ENCODE assay signal across 8 mouse cellular contexts in the genomic region with DNA sequence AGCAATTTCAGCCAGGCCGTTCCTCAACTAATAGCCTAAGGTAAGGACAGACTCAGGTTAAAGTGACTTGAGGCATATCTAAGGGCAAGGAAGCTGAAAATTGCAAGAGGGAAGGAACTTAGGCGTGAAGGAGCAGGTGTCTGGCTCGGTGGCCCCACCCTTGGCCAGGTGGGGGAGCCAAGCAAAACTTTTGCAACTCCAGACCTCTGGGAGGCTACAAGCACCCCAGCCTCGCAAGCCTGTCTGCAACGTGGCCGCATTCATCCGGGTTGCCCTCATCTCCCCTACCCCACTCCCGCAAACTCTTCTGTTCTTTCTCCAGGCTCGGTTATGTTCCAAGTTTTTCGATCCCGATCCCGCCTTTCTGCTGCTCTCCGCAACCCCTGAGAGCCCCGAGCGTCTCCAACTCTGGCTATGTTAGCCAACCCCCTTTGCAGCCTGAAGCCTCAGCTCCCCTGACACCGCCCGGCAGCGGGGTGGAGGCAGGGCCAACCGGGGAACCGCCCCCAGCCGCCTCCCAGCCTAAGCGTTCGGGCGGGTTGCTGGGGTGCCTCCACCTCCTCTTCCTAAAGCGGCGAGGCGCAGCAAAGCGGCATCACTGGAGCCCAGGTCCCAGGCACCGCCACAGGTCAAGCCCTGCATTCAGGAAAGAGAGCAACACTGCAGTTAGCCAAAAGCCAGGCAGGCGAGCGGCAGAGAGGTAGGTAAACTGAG. TPM values are rescaled to one million over a fixed set of nuclear protein-coding genes. Genes with fewer than 3 reads are reported as not detected.
DNase-seq lines count a peak whose midpoint lies in the region; ATAC-seq lines count a peak whose summit lies in the region.

Stk26 (plus strand) TSS at position 201 of the 714 bp plus-strand sequence.

- 22% methylated on average over 31 of the region's 31 CpGs for WGBS in intestine, embryonic 15.5 days
- WGBS in limb, embryonic 12.5 days = 16% methylated on average over 31 of the region's 31 CpGs
- 23% methylated on average over 31 of the region's 31 CpGs for WGBS in midbrain, embryonic 12.5 days

- H3K36me3 ChIP-seq in intestine, embryonic 15.5 days = no peaks in the 10 kb centered on the region
- H3K36me3 ChIP-seq in limb, embryonic 12.5 days = no peaks in the 10 kb centered on the region
- H3K36me3 ChIP-seq in midbrain, embryonic 12.5 days = no peaks in the 10 kb centered on the region

- no peaks in the 10 kb centered on the region for H3K4me1 ChIP-seq in intestine, embryonic 15.5 days (replicated peaks)
- no peaks in the 10 kb centered on the region for H3K4me1 ChIP-seq in limb, embryonic 12.5 days (replicated peaks)
- H3K4me1 ChIP-seq in midbrain, embryonic 12.5 days = no peaks in the 10 kb centered on the region

- peak within 1 kb of the TSS; percentile 34 for H3K9ac ChIP-seq in intestine, embryonic 15.5 days
- peak within 1 kb of the TSS; percentile 63 for H3K9ac ChIP-seq in limb, embryonic 12.5 days (replicated peaks)
- peak within 1 kb of the TSS; percentile 37 for H3K9ac ChIP-seq in midbrain, embryonic 12.5 days (replicated peaks)

- H3K4me3 ChIP-seq in intestine, embryonic 15.5 days (replicated peaks) = peak within 1 kb of the TSS; percentile 50
- peak within 1 kb of the TSS; percentile 53 for H3K4me3 ChIP-seq in limb, embryonic 12.5 days (replicated peaks)
- peak within 1 kb of the TSS; percentile 44 for H3K4me3 ChIP-seq in midbrain, embryonic 12.5 days

- H3K9me3 ChIP-seq in intestine, embryonic 15.5 days = no peaks in the 10 kb centered on the region
- H3K9me3 ChIP-seq in limb, embryonic 12.5 days = no peaks in the 10 kb centered on the region
- no peaks in the 10 kb centered on the region for H3K9me3 ChIP-seq in midbrain, embryonic 12.5 days

- 0 out of 2 replicates have a peak, but pooled peaks cover 3% of the 10 kb centered on the region for H3K27me3 ChIP-seq in intestine, embryonic 15.5 days (replicated peaks)
- H3K27me3 ChIP-seq in limb, embryonic 12.5 days = 0 out of 2 replicates have a peak, but pooled peaks cover 12% of the 10 kb centered on the region
- peaks cover 24% of the 10 kb centered on the region for H3K27me3 ChIP-seq in midbrain, embryonic 12.5 days

- H3K27ac ChIP-seq in intestine, embryonic 15.5 days = peak within 1 kb of the TSS; percentile 32; the same call in 1 of the 2 replicates
- H3K27ac ChIP-seq in limb, embryonic 12.5 days = peak within 1 kb of the TSS; percentile 53; the same call in 1 of the 2 replicates
- no peak within 1 kb of the TSS for H3K27ac ChIP-seq in midbrain, embryonic 12.5 days (replicated peaks)

- peak; percentile 98 for ATAC-seq in intestine, embryonic 15.5 days
- ATAC-seq in limb, embryonic 12.5 days (ENCODE audit: insufficient number of reproducible peaks, insufficient read depth, low FRiP score, low TSS enrichment, low read depth) = peak; percentile 91
- peak; percentile 92 for ATAC-seq in midbrain, embryonic 12.5 days (ENCODE audit: low FRiP score, low read depth)

- H3K4me2 ChIP-seq in intestine, embryonic 15.5 days (replicated peaks) = peak within 1 kb of the TSS; percentile 69
- H3K4me2 ChIP-seq in limb, embryonic 12.5 days = peak within 1 kb of the TSS; percentile 53
- H3K4me2 ChIP-seq in midbrain, embryonic 12.5 days (replicated peaks) = peak within 1 kb of the TSS; percentile 74

- peak; percentile 77 for DNase-seq in adrenal gland, postnatal 10 days
- peak; percentile 73 for DNase-seq in embryo, embryonic 11 days
- no peak for DNase-seq in gonadal fat pad, adult 2 months (ENCODE audit: low read depth)
- peak; percentile 67 for DNase-seq in spleen, adult 12 weeks (ENCODE audit: low spot score)
- DNase-seq in adipocyte (ENCODE audit: low spot score) = no peak

RNA-seq across cellular contexts. Expression of gene Stk26, which starts in this region (rescaled TPM):
- 1 to 10 TPM; 4.1 to 4.3 TPM for total RNA-seq in adrenal gland, postnatal 10 days (2021)
- polyA plus RNA-seq in gonadal fat pad, adult 2 months (2012; rRNA removed) = 11.3 and 15.8 TPM in 2 replicates
- 6.1 and 6.6 TPM in 2 replicates for polyA plus RNA-seq in intestine, embryonic 15.5 days (2015; fragmentation: Nextera tagmentation; extraction: Ambion mirVana)
- 19.1 and 21.0 TPM in 2 replicates for polyA plus RNA-seq in limb, embryonic 12.5 days (2016; fragmentation: Nextera tagmentation; extraction: Ambion mirVana)
- 1.1 and 1.9 TPM in 2 replicates for polyA plus RNA-seq in midbrain, embryonic 12.5 days (2016; fragmentation: Nextera tagmentation; extraction: Ambion mirVana)

Comparison
In these comparisons a context has a peak if more than half of its experiments do, and no peak if none do; other contexts are left out.
1. DNase-seq: peak in adrenal gland, postnatal 10 days (single experiment), embryo, embryonic 11 days (single experiment) and spleen, adult 12 weeks (single experiment); none in gonadal fat pad, adult 2 months (single experiment) and adipocyte (single experiment).
2. Peak in every context shown above with its lines, with median percentiles within 50 percentile points of each other: ATAC-seq, H3K4me2 ChIP-seq, H3K4me3 ChIP-seq and H3K9ac ChIP-seq.